Mouse (Mus musculus) lung, adult 18-20 months (tissue): Measurements from ENCODE around the gene Brap.
"Not testable (repeated sequence)": the region's sequence is repeated elsewhere in the genome, so short reads cannot be mapped to it uniquely, and the experiment has no call there.

Experiments used
- DNase-seq, 2 experiments: peaks; one replicate each; pipeline ENCODE4 v3.0.0; 2022; ENCODE audit warnings: mixed read lengths in 2 of 2

Gene Brap

DNA sequence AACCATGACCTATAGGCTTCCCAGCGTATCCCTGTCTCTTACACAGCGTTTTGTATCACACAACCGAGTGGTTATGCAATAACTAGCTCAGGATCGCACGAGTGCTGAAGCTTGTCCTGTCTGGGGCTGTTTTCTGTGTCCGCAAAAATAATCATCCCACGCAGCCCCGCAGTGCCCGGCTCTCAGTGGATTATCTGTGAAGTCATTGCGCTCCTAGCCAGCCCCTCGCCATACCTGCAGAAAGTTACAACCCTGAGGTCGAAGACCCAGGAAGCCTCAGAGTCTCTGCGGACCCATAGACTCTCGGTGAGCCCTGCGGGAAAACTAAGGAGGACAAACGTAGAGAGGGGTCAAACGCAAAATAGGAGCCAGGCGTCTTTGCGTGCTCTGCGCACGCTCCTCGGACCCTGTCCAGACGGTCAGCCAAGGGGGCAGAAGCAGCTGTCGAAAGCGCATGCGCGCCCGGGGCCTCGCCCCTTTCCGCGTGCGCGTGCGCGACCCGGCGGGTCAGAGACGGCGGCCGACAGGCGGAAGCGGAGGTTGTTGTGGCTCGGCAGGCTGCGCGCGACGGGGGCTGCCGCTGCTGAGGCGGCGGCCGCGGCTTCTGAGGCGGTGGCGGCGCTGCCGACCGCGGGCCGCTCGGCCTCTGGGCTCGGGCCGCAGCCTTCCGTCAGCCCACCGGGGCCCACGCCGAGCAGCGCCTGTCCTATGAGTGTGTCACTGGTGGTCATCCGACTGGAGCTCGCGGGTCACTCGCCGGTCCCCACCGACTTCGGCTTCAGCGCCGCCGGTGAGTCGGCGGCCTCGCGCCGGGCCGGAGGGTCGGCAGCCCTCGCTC lies at the start of gene Brap, which contains the start of gene Acad10:
Brap (plus strand) TSS at position 505 of the 838 bp plus-strand sequence.
Acad10 (minus strand) TSS at position 456 of the 838 bp plus-strand sequence.
- DNase-seq: peak; percentile 92 to 95

DNA sequence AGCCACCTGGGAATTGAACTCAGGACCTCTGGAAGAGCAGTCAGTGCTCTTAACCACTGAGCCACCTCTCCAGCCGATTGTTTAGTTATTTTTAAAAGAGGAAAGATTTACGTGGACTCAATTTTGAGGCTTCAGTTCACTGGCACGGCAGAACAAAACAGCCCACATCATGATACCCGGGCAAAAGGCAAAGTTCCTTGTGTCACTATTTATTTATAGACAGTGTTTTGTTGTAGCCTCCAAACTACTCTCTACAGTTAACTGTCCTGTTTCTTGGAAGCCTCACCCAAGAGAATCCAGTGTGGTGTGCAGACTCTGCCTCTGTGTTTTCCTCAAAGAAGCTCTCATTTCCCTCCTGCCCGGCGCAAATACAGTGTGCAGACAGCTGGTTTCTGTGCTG lies 48.3 kb upstream of the Brap start:
- DNase-seq: no peak

DNA sequence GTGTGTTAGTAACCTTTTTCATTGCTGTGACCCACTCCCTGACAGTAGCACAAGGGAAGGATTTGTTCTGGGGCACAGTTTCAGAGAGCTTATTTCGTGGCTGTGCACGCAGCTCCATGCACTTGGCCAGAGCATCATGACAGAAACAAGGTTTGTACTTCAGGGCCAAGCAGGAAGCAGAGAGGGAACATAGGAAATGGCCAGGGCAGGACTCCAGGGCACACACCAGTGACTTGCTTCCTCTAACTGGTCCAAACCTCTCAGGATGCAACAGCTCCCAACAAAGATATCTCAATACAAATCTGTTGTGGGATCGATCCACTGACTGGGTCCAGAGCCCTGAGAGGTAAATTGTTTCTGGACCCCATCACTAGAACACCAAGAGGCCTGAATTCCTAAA lies 45.4 kb upstream of the Brap start:
- peak; percentile 32 to 60 for DNase-seq

DNA sequence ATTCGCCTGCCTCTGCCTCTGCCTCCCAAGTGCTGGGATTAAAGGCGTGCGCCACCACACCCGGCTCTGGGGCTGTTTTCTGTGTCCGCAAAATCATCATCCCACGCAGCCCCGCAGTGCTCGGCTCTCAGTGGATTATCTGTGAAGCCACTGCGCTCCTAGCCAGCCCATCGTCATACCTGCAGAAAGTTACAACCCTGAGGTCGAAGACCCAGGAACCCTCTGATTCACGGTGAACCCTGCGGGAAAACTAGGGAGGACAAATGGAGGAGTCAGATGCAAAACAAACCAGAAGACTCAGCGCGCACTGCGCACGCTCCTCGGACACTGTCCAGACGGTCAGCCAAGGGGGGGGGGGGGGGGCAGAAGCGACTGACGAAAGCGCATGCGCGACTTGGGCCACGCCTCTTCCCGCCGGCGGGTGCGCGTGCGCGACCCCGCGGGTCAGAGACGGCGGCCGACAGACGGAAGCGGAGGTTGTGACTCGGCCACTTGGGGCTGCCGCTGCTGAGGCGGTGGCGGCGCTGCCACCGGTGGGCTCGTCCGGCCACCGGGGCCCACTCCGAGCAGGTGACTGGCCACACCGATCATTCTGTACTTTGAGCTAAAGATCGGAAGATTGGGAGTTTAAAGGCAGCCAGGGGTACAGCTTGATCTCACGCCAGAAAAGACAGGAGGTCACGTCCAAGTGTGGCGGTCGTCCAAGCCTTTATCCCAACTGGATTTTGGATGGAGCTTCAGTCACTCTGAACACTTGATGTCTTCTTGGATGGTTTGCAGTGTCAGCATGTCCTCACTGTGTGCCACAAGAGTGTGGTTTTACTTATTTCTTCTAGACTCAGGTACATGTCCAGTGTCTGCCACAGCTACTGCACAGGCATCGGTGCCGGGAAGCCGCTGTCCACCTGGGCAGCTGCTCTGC lies 41.5 kb upstream of the Brap start, which contains the start of gene Acad12:
Acad12 (minus strand) TSS at position 347 of the 922 bp plus-strand sequence.
- peak; percentile 84 to 88 for DNase-seq

DNA sequence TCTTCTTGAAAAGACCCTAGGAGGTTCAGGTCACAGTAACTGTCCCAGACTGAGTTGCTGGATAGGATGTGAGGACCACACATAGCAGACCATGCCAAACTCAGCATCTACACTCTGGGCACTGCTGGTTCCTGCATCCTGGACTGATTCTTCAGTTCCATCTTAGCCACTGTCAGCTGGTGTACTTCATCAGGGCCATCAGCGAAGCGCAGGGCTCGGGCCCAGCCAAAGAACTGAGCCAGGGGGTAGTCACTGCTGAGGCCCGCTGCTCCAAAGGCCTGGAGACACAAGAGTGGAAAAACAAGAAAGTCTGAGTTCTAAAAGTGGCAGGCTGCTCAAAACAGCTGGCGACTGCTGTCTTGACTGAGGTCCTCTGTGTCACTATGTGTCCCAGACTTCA lies 39.3 kb upstream of the Brap start:
- DNase-seq: no peak

DNA sequence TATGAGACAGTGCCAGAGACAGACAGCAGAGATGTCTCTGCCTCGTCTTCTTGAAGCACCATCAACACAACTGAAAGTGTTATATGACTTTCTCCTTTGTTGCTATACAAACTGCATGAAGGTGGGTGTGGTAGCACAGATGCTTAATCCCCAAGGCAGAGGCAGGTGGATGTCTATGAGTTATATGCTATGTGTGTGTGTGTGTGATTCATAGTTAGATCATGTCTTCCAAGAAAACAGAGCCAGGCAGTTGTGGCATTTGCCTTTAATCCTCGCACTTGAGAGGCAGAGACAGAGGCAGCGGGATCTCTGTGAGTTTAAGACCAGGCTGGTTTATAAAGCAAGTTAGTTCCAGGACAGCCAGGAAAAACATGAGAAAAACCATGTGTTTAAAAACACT lies 37.1 kb upstream of the Brap start:
- no peak for DNase-seq

DNA sequence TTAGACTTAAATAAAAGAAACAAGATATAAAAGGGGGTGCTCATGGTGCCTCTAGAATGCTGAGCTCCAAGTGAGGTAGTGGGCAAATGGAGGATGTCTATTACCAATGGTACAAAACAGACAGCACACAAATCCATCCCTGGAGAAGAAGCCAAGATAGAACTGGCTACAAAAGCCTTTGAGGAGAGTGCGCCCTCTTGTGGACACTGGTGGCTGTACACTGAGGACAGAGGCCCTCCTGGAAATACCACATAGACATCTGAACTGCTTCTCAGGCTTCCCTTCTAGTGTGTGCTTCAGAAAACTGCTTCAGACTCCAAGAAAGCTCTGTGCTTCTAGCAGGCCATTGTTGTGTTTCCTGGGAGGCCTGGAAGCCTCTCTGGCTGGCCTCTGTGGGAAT lies 32.5 kb upstream of the Brap start:
- peak; percentile 73 to 74 for DNase-seq

DNA sequence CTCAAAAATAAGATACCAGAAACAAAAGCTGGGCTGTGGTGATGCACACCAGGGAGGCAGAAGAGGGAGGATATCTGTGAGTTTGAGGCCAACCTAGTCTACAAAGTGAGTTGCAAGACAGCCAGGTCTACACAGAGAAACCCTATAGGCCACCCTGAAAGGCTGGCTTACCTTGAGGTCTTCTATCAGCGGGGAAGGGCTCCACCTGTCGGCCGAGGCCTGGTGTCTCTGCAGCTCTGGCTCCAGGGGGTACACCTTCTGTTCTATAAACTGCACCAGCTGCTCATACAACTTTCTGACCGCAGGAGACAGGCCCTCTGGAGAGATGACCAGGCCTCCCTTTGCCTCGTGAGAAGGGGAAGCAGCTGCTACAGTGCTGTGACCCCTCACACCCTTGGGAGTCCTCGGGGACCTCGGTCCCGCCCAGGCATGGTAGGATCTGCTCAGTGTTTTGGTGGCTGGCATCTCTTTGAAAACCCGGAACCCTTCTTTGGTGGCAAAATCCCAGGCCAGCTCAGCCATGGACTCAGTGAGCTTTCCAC lies 29.2 kb upstream of the Brap start:
- peak in 1 of 2 experiments; percentile 13 for DNase-seq

DNA sequence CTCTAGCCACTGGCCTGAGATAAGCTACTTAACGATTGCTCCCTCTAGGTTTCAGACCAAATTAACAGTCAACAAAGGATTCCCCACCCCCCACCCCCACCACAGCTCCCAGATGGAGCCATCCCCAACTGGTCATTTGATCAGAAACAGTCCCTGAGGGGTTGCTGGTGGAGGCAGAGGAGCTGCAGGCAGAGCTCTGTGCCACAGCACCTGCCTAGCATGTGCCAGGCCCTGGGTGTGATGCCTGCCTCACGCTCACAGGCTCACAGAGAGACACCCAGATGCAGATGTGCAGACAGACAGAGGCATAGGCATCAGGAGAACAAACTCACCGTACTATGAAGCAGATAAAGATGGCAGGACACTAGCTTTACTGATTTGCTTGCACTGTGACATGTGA lies 27.6 kb upstream of the Brap start:
- no peak for DNase-seq

DNA sequence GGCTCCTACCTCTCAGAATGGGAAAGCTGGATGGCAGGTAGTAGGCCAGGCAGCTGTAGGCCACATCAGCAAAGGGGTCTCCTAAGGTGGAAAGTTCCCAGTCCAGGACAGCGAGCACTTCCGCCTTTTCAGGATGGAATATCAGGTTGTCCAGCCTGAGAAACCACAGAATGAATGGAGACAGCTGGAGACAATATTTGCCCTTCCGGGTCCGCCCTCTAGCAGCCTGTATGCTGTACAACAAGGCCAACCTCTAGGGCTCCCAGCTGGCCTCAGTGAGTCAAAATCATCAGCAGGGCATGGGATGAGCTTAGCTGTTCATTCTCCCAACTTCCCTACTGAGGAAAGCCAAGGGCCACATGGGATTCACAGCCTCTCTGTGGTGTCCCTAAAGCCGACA lies 25.7 kb upstream of the Brap start:
- DNase-seq: no peak

DNA sequence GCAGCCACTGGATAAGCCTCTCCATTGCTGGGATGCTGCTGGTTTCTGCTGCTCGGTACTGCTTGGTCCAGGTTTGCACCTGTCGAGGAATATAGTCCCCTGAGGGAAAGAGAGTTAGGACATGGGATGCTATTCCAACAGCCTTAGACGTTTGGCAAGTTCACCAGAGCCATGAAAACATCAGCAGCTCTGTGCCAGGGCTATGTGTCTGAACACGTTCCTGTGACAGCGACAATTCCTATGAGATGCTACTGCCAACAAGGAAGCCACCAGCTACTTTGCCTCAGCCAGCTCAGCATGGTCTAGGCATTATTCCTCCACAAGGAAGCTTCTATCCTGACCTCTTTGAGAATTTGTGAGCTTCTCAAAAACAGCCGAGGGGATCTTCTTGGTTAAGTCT lies 23.1 kb upstream of the Brap start:
- DNase-seq: no peak

DNA sequence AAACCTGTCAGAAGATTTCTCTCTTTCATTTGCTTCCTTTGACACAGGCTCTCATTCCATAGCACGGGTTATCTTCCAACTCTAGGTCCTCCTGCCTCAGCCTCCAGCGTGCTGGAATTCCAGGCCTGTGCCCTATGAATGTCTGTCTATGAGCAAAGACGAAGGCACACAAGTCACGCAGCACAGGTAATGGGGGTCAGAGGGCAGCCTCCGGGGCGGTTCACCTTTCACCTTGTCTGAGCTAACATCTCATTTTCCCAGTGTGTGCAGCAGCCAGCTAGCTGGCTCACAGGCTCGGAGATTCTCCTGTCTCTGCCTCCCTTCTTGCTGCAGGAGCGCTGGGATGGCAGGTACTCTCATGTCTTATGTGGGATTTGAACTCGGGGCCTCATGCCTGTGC lies 20.8 kb upstream of the Brap start:
- DNase-seq: no peak

DNA sequence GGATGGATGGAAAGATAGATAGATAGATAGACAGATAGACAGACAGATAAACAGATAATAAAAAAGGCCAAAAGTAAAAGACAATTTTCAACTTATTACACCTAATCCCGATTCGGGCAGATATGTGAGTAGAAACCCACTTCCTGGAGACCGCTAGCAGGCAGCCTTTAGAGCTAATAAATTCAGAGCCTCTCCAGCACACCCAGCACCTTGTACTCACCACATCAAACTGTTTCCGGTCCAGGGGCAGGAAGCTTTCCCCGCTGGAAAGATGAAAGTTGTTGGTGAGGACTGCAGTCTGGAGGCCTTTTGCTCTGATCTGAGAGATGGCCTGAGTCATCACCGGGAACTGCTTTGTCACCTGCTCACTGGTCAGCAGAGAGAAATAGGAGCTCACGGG lies 11.2 kb upstream of the Brap start:
- DNase-seq: no peak

DNA sequence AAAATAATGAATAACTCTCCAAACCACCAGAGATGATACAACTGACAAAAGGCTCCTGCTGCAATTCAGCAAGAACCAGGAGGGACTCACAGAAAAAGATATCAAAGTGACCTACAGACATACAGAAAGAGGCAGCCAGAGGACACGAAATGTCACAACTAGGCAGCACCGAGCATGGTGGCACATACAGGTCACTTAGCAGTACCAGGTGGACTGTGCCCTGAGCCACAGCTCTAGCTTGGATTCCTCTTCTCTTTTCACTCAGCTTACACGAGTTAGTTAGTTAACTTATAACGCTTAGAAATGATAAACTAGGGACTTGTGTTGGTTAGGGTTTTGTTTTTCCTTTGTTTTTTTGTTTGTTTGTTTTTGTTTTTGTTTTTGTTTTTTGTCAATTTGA lies 5.8 kb upstream of the Brap start:
- no peak for DNase-seq

DNA sequence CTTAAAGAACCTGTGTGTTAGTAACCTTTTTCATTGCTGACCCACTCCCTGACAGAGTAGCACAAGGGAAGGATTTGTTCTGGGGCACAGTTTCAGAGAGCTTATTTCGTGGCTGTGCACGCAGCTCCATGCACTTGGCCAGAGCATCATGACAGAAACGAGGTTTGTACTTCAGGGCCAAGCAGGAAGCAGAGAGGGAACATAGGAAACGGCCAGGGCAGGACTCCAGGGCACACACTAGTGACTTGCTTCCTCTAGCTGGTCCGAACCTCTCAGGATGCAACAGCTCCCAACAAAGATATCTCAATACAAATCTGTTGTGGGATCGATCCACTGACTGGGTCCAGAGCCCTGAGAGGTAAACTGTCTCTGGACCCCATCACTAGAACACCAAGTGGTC lies 3.5 kb upstream of the Brap start:
- peak; percentile 55 to 72 for DNase-seq

DNA sequence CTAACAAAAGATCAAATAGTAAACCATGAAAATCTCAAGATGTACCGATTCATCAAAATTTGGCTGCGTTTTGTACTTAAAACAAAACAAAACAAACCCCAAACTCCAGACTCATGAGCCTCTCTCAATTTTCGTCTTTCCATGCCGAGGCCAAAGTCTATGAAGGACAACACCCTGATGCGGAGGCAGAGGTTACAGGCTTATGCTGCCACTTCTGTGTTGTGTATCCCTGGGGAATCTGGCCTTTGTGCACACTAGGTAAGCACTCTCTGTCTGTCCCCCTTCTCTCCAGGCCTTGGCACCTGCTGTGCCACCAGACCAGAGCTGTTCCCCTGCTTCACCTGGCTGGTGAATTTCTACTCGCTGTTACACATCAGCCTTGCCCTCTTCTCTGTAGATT lies 2.7 kb upstream of the Brap start:
- not testable (repeated sequence) for DNase-seq

DNA sequence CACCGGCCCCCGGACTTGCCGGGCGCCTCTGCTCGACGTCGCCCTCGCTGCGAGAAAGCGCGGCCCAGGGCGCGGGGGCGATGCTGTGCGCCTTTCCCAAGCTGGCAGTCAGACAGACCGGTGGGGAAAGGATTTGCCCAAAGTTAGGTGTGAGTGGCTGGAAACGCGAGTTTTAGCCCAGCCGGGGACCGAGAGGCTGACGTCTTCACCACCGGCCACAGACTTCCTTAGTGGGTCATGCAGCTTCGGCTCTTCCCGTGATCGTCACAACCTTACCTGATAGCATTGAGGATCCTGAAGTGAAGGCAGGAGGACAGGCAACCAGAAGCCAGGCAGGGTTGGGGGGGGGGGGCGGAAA lies 513 bp downstream of the Brap start:
- DNase-seq: peak in 1 of 2 experiments; percentile 17

DNA sequence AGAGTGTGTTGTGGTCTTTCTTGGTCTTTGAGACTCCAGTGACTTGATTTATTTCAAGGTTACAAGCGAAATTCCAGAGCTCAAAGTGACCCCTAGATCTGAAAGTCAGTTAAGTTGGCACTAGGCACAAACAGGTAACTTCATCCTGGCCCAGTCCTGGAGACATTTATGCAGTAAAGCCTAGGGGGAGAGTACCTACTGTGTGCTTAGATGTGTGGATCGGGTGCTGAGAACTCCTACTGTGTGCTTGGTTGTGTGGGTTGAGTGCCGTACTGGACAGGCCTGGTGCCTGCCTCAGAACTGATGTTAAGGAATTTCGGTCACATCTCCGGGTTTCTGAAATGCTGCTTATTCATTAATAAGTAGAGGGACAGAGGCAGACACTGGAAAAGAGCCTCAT lies 1.1 kb downstream of the Brap start:
- no peak for DNase-seq

DNA sequence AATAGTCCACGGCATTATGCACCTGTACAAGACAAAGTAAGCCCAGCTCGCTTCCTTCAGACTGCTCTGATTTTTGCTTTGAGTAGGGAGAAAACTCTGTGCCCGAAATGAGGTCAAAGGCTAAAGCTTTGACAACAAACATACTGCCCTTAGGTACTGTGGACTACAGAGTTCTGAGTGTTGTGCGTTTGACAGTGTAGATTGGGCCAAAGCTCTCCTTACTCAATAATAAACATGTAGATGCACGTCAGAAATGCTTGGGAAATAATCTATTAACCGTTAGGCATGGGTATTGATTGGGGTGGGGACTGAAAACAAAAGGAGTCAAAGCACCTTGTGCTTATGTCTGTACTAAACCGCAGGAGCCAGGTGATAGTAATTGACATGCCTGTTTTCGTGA lies 3.1 kb downstream of the Brap start:
- no peak for DNase-seq

DNA sequence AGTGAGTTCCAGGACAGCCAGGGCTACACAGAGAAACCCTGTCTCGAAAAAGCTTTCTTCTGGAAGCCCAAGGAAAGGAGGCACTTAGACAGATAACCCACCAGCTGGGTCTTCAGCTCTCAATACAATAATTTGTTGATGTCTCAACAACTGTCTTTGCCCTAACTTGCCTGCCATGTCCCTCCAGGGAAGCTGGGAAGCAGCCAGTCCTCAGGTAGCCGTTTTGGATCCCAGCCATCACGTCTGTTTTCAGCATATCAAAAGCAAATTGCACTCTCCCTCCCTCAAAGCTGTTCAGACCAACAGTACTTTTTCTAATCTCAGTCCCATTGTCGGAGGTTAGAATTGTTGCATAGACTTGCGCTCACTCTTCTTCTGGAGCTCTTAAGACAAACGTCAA lies 3.7 kb downstream of the Brap start:
- no peak for DNase-seq

DNA sequence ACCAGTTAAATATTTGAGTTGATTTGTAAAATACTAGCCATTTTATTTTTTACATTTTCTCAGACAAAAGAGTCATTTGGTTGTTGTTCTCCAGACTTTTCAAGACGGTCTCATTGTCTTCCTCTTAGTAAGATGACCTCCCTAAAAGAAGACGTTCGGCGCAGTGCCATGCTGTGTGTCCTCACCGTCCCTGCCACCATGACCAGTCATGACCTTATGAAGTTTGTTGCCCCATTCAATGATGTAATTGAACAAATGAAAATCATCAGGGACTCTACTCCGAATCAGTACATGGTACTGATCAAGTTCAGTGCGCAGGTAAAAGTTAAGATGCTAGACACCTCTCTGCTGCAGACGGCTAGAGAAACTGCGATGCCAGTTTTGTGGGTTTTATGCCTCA lies 4.6 kb downstream of the Brap start:
- DNase-seq: no peak

DNA sequence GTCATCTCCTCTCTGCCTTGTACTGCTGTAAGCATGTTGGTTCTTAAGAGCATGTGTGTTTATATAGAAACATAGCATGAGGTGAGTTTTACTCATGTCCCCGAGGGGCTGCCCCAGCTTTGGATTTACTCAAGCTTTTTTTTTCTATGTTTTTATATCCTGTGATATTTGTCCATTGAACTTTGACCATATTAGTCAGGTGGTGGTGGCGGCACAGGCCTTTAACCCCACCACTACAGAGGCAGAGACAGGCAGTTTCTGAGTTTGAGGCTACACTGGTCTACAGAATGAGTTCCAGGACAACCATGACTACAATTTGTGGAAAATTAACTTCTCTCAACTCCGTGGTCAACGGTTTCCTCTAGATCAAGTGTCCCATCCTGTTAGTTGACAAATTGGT lies 6.7 kb downstream of the Brap start:
- DNase-seq: no peak

DNA sequence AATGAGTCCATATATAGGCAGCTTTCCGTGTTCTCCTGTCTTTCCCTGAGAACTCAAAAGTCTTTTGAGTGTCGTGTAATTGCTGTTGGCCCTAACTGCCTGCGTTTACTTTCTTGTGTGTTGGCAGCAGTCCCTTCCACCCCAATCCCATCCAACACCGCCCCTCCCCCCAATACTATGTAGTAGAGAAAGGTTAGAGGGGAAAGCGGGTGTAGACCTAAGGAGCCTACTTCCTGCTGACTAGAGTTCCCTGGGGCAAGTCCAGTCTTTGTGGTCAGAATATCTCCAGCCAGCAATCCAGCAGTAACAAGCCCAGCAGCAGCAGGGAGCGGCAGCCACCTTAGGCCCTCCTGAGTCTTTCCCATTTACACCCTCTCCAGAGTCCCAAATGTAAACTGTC lies 8.0 kb downstream of the Brap start:
- peak; percentile 23 to 55 for DNase-seq

DNA sequence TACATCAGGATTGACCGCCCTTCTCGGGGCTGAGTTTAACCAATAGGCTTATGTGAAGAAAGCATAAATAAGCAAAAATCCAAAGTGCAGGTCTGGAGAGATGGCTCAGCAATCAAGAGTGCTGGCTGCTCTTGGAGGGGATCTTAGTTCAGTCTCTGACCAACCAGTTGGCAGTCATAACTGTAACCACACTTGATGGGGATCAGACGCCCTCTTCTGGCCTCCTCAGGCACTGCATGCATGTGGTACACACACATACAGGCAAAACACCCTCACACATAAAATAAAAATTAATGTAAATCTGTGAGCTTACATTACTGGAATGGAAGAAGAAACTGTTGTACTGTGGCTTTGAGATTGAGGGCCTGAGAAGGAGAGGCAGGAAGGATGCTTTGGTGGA lies 10.0 kb downstream of the Brap start:
- no peak for DNase-seq
